Mouse (Mus musculus) spleen, adult 12 weeks (tissue): ENCODE results near the gene Sema4g.
A peak's percentile ranks its signal among the peaks of the same experiment; 100 is the strongest.

ENCODE experiments used
- DNase-seq: peaks from one replicate; pipeline ENCODE4 v3.0.0; 2022; ENCODE audit warnings: low spot score

The Sema4g gene

GRCm38 (mm10) chr19:45003740-45004516 is 15.0 kb downstream of the Sema4g start:
- no peak for DNase-seq

GRCm38 (mm10) chr19:45005444-45005843 is 16.5 kb downstream of the Sema4g start, which contains the start of gene Twnk:
Gene Twnk, plus strand, starts transcription at chr19:45005663.
- DNase-seq, result peak; percentile 73

- peak; percentile 91 for DNase-seq
Measured at GRCm38 (mm10) chr19:45005957-45006712, 17.2 kb downstream of the Sema4g start, which contains the start of gene Mrpl43. Gene Mrpl43, minus strand, starts transcription at chr19:45006442.

GRCm38 (mm10) chr19:45007021-45007420 is 18.1 kb downstream of the Sema4g start:
- no peak for DNase-seq

- DNase-seq, result no peak
Measured at GRCm38 (mm10) chr19:45007425-45008191, 18.7 kb downstream of the Sema4g start.

- no peak for DNase-seq
Measured at GRCm38 (mm10) chr19:45010646-45011045, 21.7 kb downstream of the Sema4g start.

GRCm38 (mm10) chr19:45012219-45012618 is 23.3 kb downstream of the Sema4g start:
- DNase-seq, result no peak

- DNase-seq, result no peak
Measured at GRCm38 (mm10) chr19:45012636-45013035, 23.7 kb downstream of the Sema4g start.

- no peak for DNase-seq
Measured at GRCm38 (mm10) chr19:45013581-45014225, 24.8 kb downstream of the Sema4g start.

GRCm38 (mm10) chr19:45014335-45014971 is 25.6 kb downstream of the Sema4g start, which contains the start of gene Lzts2:
Gene Lzts2, plus strand, starts transcription at chr19:45014414.
- DNase-seq, result no peak

GRCm38 (mm10) chr19:45014981-45015402 is 26.1 kb downstream of the Sema4g start:
- DNase-seq, result no peak

- DNase-seq, result peak; percentile 39
Measured at GRCm38 (mm10) chr19:45015518-45016281, 26.8 kb downstream of the Sema4g start.

- no peak for DNase-seq
Measured at GRCm38 (mm10) chr19:45016341-45017215, 27.7 kb downstream of the Sema4g start.

GRCm38 (mm10) chr19:45017216-45017771 is 28.4 kb downstream of the Sema4g start:
- DNase-seq, result no peak

GRCm38 (mm10) chr19:45017909-45018308 is 29.0 kb downstream of the Sema4g start:
- no peak for DNase-seq

GRCm38 (mm10) chr19:45018351-45018831 is 29.5 kb downstream of the Sema4g start:
- DNase-seq, result no peak

- DNase-seq, result no peak
Measured at GRCm38 (mm10) chr19:45020348-45020747, 31.4 kb downstream of the Sema4g start.

- no peak for DNase-seq
Measured at GRCm38 (mm10) chr19:45021362-45021761, 32.5 kb downstream of the Sema4g start.

- no peak for DNase-seq
Measured at GRCm38 (mm10) chr19:45023993-45024392, 35.1 kb downstream of the Sema4g start.
